In the genomic region with DNA sequence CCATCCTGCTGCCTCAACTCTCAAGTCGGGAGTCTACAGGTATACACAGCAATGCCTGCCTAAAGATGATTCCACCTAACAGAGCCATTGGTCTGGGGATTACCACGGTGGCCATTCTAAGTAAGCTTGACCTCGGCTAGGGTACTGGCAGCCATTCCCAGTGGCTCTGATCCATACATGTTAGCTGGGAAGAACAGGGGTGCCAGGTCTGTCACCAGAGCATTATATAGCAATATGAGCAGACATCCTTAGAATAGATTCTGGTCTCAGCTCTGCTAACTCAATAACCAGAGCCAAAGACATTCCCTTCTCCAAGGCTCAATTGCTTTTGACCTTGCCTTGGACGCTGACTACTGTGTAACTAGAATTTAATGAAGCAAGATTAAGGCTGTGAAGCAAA, we compare ENCODE assay signal across 24 mouse cellular contexts.
"Had no signal": no experiment of that assay in that cellular context is flagged by ENCODE, and none has a peak within 500 bp of the region (broad histone marks: within the 10 kb centered on the region; RNA-seq: fewer than 3 reads in every experiment).

No protein-coding gene starts in this region.

- H3K9me3 ChIP-seq: heart, embryonic 10.5 days; heart, embryonic 12.5 days; hindbrain, embryonic 10.5 days; hindbrain, embryonic 12.5 days; limb, embryonic 13.5 days; limb, embryonic 15.5 days; liver, embryonic 12.5 days had no signal

- H3K4me1 ChIP-seq: heart, embryonic 12.5 days; limb, embryonic 13.5 days; liver, embryonic 12.5 days had no signal

- H3K36me3 ChIP-seq: heart, embryonic 10.5 days; heart, embryonic 12.5 days; hindbrain, embryonic 10.5 days; hindbrain, embryonic 12.5 days; limb, embryonic 13.5 days; limb, embryonic 15.5 days; liver, embryonic 12.5 days had no signal

- H3K4me3 ChIP-seq: heart, embryonic 10.5 days; heart, embryonic 12.5 days; hindbrain, embryonic 10.5 days; hindbrain, embryonic 12.5 days; limb, embryonic 13.5 days; limb, embryonic 15.5 days; liver, embryonic 12.5 days had no signal

- H3K4me2 ChIP-seq: heart, embryonic 12.5 days; hindbrain, embryonic 12.5 days; hindbrain, embryonic 14.5 days; limb, embryonic 13.5 days; limb, embryonic 15.5 days; liver, embryonic 12.5 days had no signal

- H3K27me3 ChIP-seq: heart, embryonic 12.5 days; hindbrain, embryonic 12.5 days; limb, embryonic 13.5 days; limb, embryonic 15.5 days; liver, embryonic 12.5 days had no signal

- DNase-seq: heart, adult 11 months; heart, postnatal 10 days; heart, postnatal 4 days; kidney, adult 18-20 months; kidney, adult 8-10 months; kidney, postnatal 10 days; kidney, postnatal 25 days; kidney, postnatal 4 days; layer of hippocampus, adult 9-11 months; layer of hippocampus, postnatal 36 days; left cerebral cortex, postnatal 4 days had no signal

- H3K27ac ChIP-seq: heart, embryonic 10.5 days; hindbrain, embryonic 10.5 days; hindbrain, embryonic 12.5 days; hindbrain, embryonic 14.5 days; limb, embryonic 13.5 days; limb, embryonic 15.5 days; liver, embryonic 12.5 days; liver, embryonic 14.5 days had no signal

- H3K9ac ChIP-seq: heart, embryonic 12.5 days; hindbrain, embryonic 12.5 days; hindbrain, embryonic 14.5 days; limb, embryonic 13.5 days; limb, embryonic 15.5 days; liver, embryonic 12.5 days; liver, embryonic 14.5 days had no signal

- ATAC-seq: forebrain, embryonic 16.5 days; hindbrain, embryonic 16.5 days; inflammation-experienced regulatory T-cells, adult 6 months; intestine, postnatal 0 days; liver, embryonic 12.5 days had no signal
